Mouse (Mus musculus): ENCODE measurements around the gene Kmt2d.
"Not testable (repeated sequence)": the region's sequence is repeated elsewhere in the genome, so short reads cannot be mapped to it uniquely, and the experiment has no call there.

The Kmt2d gene

GRCm38 (mm10) chr15:98832161-98833058, 38.6 kb downstream of the Kmt2d start:
- DNase-seq (ENCODE audit: low read depth, low spot score) = peak; percentile 81

- DNase-seq (ENCODE audit: low read depth, low spot score) = no peak
These were observed 39.3 kb downstream of the Kmt2d start for GRCm38 (mm10) chr15:98831684-98832035.

GRCm38 (mm10) chr15:98830736-98831683, 40.0 kb downstream of the Kmt2d start, which contains the start of gene Prkag1:
Gene Prkag1, minus strand, starts transcription at chr15:98831521.
- peak; percentile 97 for DNase-seq (ENCODE audit: low read depth, low spot score)

GRCm38 (mm10) chr15:98827611-98828011, 43.4 kb downstream of the Kmt2d start:
- DNase-seq (ENCODE audit: low read depth, low spot score) = no peak

GRCm38 (mm10) chr15:98823434-98823833, 47.6 kb downstream of the Kmt2d start:
- peak; percentile 46 for DNase-seq (ENCODE audit: low read depth, low spot score)

- DNase-seq (ENCODE audit: low read depth, low spot score) = no peak
These were observed 48.9 kb downstream of the Kmt2d start for GRCm38 (mm10) chr15:98822147-98822546.

GRCm38 (mm10) chr15:98821403-98821802, 49.6 kb downstream of the Kmt2d start:
- peak; percentile 50 for DNase-seq (ENCODE audit: low read depth, low spot score)

- DNase-seq (ENCODE audit: low read depth, low spot score) = no peak
These were observed 50.1 kb downstream of the Kmt2d start for GRCm38 (mm10) chr15:98820937-98821336.

GRCm38 (mm10) chr15:98818171-98818570, 52.8 kb downstream of the Kmt2d start:
- DNase-seq (ENCODE audit: low read depth, low spot score) = no peak

- DNase-seq (ENCODE audit: low read depth, low spot score) = no peak
These were observed 58.1 kb downstream of the Kmt2d start for GRCm38 (mm10) chr15:98812741-98813424.

GRCm38 (mm10) chr15:98810212-98810611, 60.8 kb downstream of the Kmt2d start:
- DNase-seq (ENCODE audit: low read depth, low spot score) = not testable (repeated sequence)

- no peak for DNase-seq (ENCODE audit: low read depth, low spot score)
These were observed 61.6 kb downstream of the Kmt2d start, which contains the start of gene Ddn for GRCm38 (mm10) chr15:98809390-98809789. Gene Ddn, minus strand, starts transcription at chr15:98809490.

- DNase-seq (ENCODE audit: low read depth, low spot score) = no peak
These were observed 62.3 kb downstream of the Kmt2d start for GRCm38 (mm10) chr15:98808651-98809134.

- peak; percentile 80 for DNase-seq (ENCODE audit: low read depth, low spot score)
These were observed 62.9 kb downstream of the Kmt2d start for GRCm38 (mm10) chr15:98807895-98808650.

GRCm38 (mm10) chr15:98806809-98807770, 63.9 kb downstream of the Kmt2d start:
- no peak for DNase-seq (ENCODE audit: low read depth, low spot score)

GRCm38 (mm10) chr15:98806071-98806808, 64.8 kb downstream of the Kmt2d start:
- no peak for DNase-seq (ENCODE audit: low read depth, low spot score)

- peak; percentile 49 for DNase-seq (ENCODE audit: low read depth, low spot score)
These were observed 65.5 kb downstream of the Kmt2d start for GRCm38 (mm10) chr15:98805324-98806040.

GRCm38 (mm10) chr15:98804054-98804453, 67.0 kb downstream of the Kmt2d start:
- DNase-seq (ENCODE audit: low read depth, low spot score) = peak; percentile 71

Data from CD4-positive helper T cell, adult 2 months (primary cell).